Mouse (Mus musculus) cortical plate, adult 2 months (tissue): ENCODE results near the gene Cebpa. TPM values are rescaled to one million over a fixed set of nuclear protein-coding genes. Genes with fewer than 3 reads are reported as not detected.

Source experiments
- H3K27ac ChIP-seq: fragments of 200-500 bp; 2 replicates; pipeline ENCODE4 v1.5.1; 2012; ENCODE audit warnings: low read length, control low read depth, inconsistent platforms; ENCODE audit not compliant: insufficient read depth
- H3K4me1 ChIP-seq: fragments of 200-500 bp; 2 replicates; pipeline ENCODE4 v1.6.1; 2011; ENCODE audit warnings: low read length; ENCODE audit not compliant: control insufficient read depth, insufficient read depth
- H3K4me3 ChIP-seq: fragments of 200-500 bp; 2 replicates; pipeline ENCODE4 v1.5.1; 2011; ENCODE audit warnings: mild to moderate bottlenecking, low read length, control low read depth; ENCODE audit not compliant: insufficient read depth
- CTCF ChIP-seq: fragments of 200-500 bp; IDR thresholded peaks from 2 replicates; pipeline ENCODE4 v1.5.1; 2011; ENCODE audit warnings: mild to moderate bottlenecking, control low read depth, low read length; ENCODE audit not compliant: insufficient read depth; ENCODE audit errors: extremely low read depth
- POLR2A ChIP-seq: fragments of 200-500 bp; IDR thresholded peaks from 2 replicates; pipeline ENCODE4 v1.6.1; 2011; ENCODE audit warnings: mild to moderate bottlenecking, low read length, control low read depth; ENCODE audit not compliant: insufficient read depth; ENCODE audit errors: extremely low read depth
- polyA plus RNA-seq: library from polyadenylated mRNA; depleted of rRNA; stranded (reverse); fragments of >200 nt; gene quantifications from 2 replicates; pipeline ENCODE4 v1.2.3, GENCODE M21; 2012

Cebpa gene
- polyA plus RNA-seq, 1 experiment, result 6.5 TPM

DNA sequence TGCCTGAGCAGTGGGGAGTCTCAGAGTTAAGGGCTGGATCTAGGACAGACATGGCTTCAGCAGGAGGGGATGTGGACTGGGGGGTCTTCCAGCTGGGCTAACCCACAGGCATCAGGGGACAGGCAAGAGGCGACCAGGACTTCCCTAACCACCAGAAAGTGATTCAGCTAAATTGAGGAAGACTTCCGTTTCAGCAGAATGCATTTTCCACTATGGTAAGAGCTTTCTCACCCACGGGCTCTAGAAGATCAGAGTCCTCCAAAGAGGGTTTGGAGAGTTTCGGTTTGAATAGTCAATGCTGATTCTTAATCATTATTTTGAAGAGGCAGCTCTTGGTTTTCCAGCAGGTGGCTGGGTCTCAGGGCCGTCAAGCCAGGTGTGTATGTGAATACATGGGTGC, 20.8 kb downstream of the Cebpa start:
- Histone ChIP-seq H3K4me3 (no peak overlapping the region), H3K27ac (no peak overlapping the region), H3K4me1 (no peaks in the 10 kb centered on the region)
- no peak for TF ChIP-seq POLR2A

DNA sequence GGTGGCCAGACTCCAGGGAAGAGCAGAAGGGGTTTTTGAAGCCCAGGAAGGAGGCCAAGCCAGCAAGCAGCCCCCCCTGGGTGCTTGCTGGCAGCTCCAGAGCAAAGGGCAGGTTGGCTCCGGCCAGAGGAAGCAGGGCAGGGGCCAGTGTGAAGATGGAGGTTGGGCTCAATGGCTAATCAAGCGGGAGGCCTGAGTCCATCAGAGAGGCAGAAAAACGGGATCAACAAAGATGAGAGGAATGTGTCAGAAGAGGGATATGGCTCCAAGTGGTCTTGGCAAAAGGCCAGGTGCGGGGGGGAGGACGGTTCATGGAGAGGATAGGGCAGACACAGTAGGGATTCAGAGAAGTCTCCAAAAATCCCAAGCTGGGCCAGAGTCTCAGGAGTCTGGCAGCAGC, 22.4 kb downstream of the Cebpa start:
- no peak for TF ChIP-seq CTCF
- no peak for TF ChIP-seq POLR2A
- H3K4me1 ChIP-seq, result no peaks in the 10 kb centered on the region
- no peak overlapping the region for H3K27ac ChIP-seq
- H3K4me3 ChIP-seq, result no peak overlapping the region

DNA sequence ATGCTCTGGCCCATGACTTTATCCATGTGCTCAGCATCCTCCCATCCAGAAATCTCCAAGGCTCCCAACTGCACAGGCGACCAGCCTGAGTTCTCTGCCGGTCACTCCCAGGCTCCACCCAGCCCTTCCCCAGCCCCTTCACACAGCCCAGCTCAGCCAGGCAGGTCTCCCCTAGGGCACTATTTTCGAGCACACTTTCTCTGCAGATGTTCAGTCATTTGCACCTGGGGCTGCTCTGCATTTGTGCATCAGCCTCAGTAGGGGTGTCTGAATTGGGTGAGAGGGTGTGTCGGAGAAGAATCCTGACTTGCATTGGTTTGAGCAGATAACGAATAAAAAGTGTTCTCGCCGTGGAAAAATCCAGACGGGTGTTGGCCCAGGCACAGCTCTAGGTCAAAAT, 23.4 kb downstream of the Cebpa start:
- H3K4me3 ChIP-seq, result no peak overlapping the region
- no peak for TF ChIP-seq CTCF
- no peak for TF ChIP-seq POLR2A
- H3K4me1 ChIP-seq, result no peaks in the 10 kb centered on the region
- no peak overlapping the region for H3K27ac ChIP-seq

DNA sequence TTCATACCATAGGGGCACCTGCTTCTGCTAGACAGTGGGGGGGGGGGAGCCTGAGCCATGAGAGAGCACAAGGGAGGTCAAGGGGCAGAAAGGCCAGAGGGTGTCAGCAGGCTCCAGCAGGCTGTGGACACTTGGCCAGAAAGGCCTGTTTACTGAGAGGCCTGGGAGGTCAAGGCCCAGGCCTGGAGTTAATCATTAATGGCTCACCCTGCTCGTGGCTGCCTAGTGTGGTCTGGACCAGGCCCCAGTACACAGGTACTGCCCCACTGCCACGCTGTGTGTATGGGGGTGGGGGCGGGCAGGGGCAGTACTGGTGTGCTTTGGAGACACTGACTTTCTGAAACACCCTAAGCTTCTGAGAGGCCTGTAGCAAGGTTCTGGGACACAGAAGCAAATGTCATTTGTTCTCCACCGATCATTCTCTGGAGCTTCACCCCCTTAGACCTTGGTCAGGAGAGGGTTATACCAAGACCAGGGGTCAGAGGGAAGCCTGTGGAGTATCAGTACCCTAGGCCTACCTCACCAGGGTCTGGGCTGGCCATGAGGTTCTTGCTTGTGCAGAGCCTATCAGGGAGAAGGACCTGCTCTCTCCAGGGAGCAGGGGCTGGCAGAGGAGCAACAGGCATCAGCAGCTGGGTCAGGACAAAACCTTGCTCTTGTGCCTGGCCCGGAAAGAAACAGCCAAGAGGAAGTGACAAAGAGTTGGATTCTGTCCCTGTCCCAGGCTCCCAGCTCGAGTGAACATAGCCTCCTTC, 24.9 kb downstream of the Cebpa start:
- Histone ChIP-seq H3K4me3 (no peak overlapping the region), H3K27ac (no peak overlapping the region), H3K4me1 (no peaks in the 10 kb centered on the region)
- TF ChIP-seq CTCF (no peak), POLR2A (no peak)

DNA sequence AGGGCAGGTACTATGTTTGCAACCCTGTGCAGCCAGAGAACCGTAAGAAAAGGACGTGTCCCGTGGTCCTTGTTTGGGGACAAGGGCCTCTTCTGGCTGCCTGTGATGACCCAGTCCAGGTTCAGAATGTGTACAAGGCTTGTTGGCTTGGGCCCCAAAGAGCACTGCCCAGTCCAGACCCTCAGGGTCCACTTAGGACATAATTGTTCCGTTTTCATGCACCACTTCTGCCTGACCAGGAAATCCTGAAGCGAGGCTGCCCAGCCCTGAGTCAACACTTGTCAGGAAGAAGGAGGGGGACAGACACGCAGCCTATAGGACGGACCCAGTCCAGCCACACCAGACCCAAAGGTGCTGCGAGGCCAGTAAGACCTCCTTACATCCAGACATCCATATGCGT, 26.0 kb downstream of the Cebpa start:
- no peaks in the 10 kb centered on the region for H3K4me1 ChIP-seq
- H3K4me3 ChIP-seq, result no peak overlapping the region
- no peak overlapping the region for H3K27ac ChIP-seq
- TF ChIP-seq POLR2A (no peak), CTCF (no peak)

DNA sequence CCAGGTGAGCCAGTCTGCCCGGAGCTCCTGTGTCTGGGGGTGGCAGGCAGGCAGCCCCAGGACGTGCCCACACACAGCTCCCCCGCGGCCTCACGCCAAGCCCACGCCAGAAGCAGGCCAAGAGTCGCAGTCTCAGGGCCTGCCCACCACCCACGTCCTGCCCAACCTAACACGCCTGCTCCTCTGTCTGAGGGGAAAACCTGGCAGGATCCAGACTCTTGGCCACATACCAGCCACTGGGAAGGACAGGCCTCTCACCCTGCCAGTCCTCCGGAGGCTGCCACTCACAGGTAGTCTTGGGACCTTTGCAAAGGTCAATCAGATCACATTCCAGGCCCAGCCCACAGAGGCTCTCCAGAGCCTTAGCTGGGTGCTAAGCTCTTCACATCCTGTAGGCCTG, 27.2 kb downstream of the Cebpa start:
- no peaks in the 10 kb centered on the region for H3K4me1 ChIP-seq
- no peak overlapping the region for H3K27ac ChIP-seq
- no peak overlapping the region for H3K4me3 ChIP-seq
- TF ChIP-seq POLR2A (no peak), CTCF (no peak)

DNA sequence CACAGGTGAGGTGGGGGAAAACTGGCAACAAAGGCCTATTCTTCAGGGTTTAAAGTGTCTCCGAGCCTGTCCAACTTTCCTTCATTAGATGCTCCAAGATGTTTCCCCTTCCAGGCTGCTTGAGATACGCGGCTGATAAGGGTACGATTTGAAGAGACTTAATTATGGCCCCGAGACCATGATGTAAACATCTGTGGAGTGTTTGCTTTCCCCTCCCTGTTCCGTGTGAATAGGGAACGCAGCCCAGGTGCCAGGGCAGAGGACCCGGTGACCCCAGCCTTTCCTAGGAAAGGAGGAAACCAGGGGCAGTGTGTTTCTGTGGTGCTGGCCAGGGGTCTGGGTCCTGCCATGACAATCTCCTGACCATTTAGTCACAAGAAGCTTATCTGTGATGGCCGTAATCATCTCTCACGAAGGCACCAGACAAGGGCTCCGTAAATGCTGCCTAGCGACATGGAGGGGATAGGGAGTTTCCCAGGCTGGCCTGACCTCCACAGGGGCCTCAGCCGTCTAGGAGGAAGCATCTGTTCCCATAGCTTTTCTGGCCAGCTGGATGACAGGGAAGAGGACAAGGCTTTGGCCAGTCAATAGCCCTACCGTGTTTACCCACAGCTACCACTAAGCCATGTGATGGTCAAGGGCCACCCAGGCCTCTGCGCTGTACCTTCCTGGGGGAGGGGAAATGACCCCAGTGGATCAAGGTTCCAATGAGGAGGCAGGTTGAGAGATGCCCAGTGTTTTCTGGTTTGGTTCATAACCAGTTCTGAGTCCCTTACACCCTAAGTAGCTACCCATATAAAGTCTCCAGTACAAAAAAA, 30.7 kb downstream of the Cebpa start:
- TF ChIP-seq POLR2A (no peak), CTCF (no peak)
- H3K4me1 ChIP-seq, result no peaks in the 10 kb centered on the region
- H3K27ac ChIP-seq, result no peak overlapping the region

DNA sequence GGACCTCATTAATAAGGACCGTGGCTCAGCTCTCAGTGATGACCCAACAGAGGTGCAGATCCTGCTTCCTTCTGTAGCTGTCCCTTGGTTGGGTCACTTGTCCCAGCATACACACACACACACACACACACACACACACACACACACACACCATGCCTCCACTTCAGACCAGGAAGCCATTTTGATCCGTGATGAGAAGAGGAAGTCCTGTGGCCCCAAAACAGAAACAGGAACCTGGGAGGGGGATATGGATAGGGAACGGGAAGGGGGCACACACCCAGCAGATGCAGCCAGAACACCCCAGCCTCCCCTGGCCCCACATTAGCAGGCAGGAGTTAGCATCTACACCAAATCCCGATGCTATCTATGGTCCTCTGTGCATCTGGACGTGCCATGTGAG, 31.8 kb downstream of the Cebpa start:
- no peak for TF ChIP-seq CTCF
- TF ChIP-seq POLR2A, result no peak
- Histone ChIP-seq H3K27ac (no peak overlapping the region), H3K4me1 (no peaks in the 10 kb centered on the region)

More for the DNA sequence above, 30.7 kb downstream of the Cebpa start:
- H3K4me3 ChIP-seq, result no peak overlapping the region

DNA sequence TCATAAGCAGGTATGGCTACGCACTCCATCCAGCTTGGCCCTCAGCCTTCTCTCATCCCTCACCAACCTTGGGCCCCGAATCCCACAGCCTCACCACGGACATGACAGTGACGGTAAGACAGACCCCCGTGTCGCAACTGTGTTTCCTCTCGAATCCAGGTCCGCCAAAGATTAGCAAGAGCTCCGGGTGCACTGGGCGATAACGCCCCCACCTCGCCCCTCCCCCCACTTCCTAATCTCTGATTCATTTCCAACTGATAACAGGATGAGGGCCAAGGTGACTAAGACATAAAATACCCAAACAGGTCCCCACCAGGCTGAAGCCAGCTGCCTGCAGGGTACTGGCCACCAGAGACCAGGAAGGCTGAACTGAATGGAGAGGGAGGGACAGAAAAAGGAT, 35.4 kb downstream of the Cebpa start:
- Histone ChIP-seq H3K4me3 (no peak overlapping the region), H3K27ac (no peak overlapping the region), H3K4me1 (no peaks in the 10 kb centered on the region)
- TF ChIP-seq CTCF (no peak), POLR2A (no peak)

More for the DNA sequence above, 31.8 kb downstream of the Cebpa start:
- H3K4me3 ChIP-seq, result no peak overlapping the region

DNA sequence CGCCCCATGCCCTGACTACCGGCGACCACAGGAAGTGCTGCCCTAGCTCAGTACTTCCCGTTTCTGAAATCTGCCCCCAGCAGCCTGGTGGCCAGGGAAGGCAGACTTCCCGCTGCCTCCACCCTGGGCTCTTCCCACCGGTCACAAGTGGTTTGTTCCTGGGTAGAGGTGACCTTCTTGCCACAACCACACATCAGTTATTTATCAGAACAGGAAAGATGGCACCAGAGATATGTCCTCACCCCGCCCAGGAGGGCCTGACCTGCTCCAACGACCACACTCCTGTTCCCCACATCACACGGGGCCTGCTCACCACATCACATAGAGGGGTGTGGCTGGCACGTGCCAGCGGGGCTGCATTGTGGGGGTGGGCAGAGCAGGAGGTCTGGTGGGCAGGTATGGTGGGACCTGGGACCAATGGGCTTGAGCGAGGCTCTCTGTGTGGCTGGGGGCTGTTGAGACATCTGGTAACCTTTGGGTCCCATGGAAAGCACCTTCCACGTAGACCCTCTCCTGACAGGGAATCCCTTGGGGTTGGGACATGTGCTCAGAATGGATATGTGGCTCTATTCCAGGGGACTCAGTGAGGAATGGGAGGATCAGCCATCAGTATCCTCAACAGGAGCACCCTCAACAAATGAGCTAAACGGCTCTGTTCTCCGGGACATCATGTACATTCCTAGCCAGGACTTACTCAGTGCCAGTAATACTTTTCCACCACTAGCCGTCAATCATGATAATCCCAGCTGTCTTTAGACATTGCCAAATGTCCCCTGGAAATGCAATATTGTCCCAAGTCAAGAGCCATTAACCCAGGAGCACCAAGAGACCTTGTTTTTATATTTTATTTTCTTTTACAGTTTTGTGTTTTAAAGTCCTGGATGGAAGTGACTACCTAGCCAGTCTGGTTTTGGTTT, 37.7 kb downstream of the Cebpa start:
- TF ChIP-seq POLR2A (no peak), CTCF (no peak)
- Histone ChIP-seq H3K4me1 (no peaks in the 10 kb centered on the region), H3K4me3 (no peak overlapping the region), H3K27ac (no peak overlapping the region)
